Mouse (Mus musculus): ENCODE results near the gene Pdcd6. TPM values are rescaled to one million over a fixed set of nuclear protein-coding genes. Genes with fewer than 3 reads are reported as not detected.

Pdcd6 gene
- polyA plus RNA-seq, 1 experiment from 2014 or later: 138 TPM

- WGBS: 94% methylated on average over 3 of the region's 3 CpGs
- Histone ChIP-seq H3K9ac (no peak overlapping the region), H3K4me2 (replicated peaks) (no peak overlapping the region), H3K4me3 (no peak overlapping the region), H3K4me1 (peaks cover 11% of the 10 kb centered on the region), H3K27ac (no peak overlapping the region), H3K36me3 (peaks cover 26% of the 10 kb centered on the region), H3K9me3 (no peaks in the 10 kb centered on the region), H3K27me3 (no peaks in the 10 kb centered on the region)
- no peak for ATAC-seq (ENCODE audit: low FRiP score, low read depth)
Observed at GRCm38 (mm10) chr13:74314616-74315015, 2.8 kb downstream of the Pdcd6 start.

DNA sequence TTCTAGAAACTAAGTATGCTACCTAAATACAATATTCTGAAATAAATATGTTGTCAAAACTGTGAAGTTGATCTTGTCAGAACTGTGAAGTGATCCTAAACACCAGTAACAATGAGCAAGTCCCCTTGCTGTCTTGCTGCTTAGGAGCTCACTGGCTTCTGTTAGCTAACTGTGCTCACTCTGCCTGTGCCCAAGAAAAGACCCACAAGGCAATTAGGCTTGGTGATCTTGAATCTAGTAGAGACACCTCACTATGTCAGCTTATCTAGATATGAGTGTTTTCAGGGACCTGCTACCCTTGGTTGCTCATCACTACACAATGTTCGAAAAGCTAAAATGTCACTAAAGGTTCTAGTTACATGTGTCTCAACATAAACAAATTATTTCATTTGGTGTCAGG lies 11.6 kb downstream of the Pdcd6 start:
- Histone ChIP-seq H3K4me2 (replicated peaks) (no peak overlapping the region), H3K36me3 (peaks cover 80% of the 10 kb centered on the region), H3K4me3 (no peak overlapping the region), H3K4me1 (no peaks in the 10 kb centered on the region), H3K9me3 (no peaks in the 10 kb centered on the region), H3K27me3 (no peaks in the 10 kb centered on the region), H3K27ac (no peak overlapping the region), H3K9ac (no peak overlapping the region)
- no peak for ATAC-seq (ENCODE audit: low FRiP score, low read depth)
- WGBS: 91% methylated on average over 1 of the region's 1 CpGs

- WGBS: 89% methylated on average over 6 of the region's 6 CpGs
- Histone ChIP-seq H3K36me3 (peaks cover 76% of the 10 kb centered on the region), H3K9ac (no peak overlapping the region), H3K4me3 (no peak overlapping the region), H3K27ac (no peak overlapping the region), H3K4me1 (no peaks in the 10 kb centered on the region), H3K4me2 (replicated peaks) (no peak overlapping the region), H3K27me3 (no peaks in the 10 kb centered on the region), H3K9me3 (no peaks in the 10 kb centered on the region)
- ATAC-seq (ENCODE audit: low FRiP score, low read depth): no peak
Observed at GRCm38 (mm10) chr13:74305380-74305779, 12.0 kb downstream of the Pdcd6 start.

DNA sequence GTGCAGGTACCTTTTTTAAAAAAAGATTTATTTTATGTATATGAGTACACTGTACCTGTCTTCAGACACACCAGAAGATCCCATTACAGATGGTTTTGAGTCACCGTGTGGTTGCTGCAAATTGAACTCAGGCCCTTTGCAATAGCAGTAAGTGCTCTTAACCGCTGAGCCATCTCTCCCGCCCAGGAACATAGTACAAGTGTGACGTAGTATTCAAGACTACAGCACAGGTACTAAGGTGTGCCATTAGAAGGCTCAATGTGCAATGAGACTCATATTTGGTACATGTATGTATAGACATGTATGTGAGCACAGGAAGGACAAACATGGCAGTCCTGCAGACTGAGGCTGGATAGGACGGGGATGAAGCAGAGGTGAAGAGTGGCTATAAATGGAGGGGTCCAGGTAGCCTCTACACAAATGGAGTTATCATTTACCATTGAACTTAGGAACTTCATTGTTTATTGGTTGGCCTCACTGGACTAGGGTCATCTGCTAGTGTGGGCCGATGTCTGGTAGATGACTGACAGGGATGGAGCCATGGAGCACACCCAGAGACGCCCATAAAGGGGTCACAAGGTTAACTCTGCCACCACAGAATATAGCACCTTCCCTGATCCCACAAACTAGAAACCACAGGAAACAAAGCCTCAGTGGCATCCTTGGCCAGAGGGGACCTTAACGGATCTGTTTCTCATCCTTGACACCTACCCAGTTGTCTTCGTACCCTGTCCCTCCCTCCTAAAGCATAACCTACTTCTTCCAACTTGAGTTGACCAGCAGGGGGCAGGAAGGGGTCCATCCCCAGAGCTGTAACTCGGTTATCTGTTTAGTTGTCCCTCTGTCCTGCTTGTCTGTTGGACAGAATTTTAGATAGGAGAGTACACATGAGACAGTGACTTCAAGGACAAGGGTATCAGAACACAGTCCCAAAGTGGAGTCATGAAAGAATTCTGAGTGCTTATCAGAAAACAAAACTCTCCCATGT lies 15.0 kb downstream of the Pdcd6 start:
- Histone ChIP-seq H3K27me3 (no peaks in the 10 kb centered on the region), H3K27ac (no peak overlapping the region), H3K36me3 (peaks cover 52% of the 10 kb centered on the region), H3K9me3 (no peaks in the 10 kb centered on the region), H3K4me2 (replicated peaks) (no peak overlapping the region), H3K4me3 (no peak overlapping the region), H3K9ac (no peak overlapping the region), H3K4me1 (no peaks in the 10 kb centered on the region)
- 82% methylated on average over 10 of the region's 10 CpGs for WGBS
- ATAC-seq (ENCODE audit: low FRiP score, low read depth): no peak

GRCm38 (mm10) chr13:74301607-74301984 lies 15.8 kb downstream of the Pdcd6 start:
- Histone ChIP-seq H3K36me3 (peaks cover 45% of the 10 kb centered on the region), H3K9me3 (no peaks in the 10 kb centered on the region), H3K4me3 (no peak overlapping the region), H3K4me1 (no peaks in the 10 kb centered on the region), H3K9ac (no peak overlapping the region), H3K4me2 (replicated peaks) (no peak overlapping the region), H3K27me3 (no peaks in the 10 kb centered on the region), H3K27ac (no peak overlapping the region)
- peak; percentile 57; the same call in 1 of the 2 replicates for ATAC-seq (ENCODE audit: low FRiP score, low read depth)
- WGBS: 71% methylated on average over 6 of the region's 6 CpGs

GRCm38 (mm10) chr13:74300925-74301606 lies 16.3 kb downstream of the Pdcd6 start:
- ATAC-seq (ENCODE audit: low FRiP score, low read depth): peak; percentile 59
- no peak overlapping the region for H3K4me2 ChIP-seq (replicated peaks)
- no peaks in the 10 kb centered on the region for H3K9me3 ChIP-seq
- H3K36me3 ChIP-seq: peaks cover 40% of the 10 kb centered on the region
- H3K4me3 ChIP-seq: no peak overlapping the region
- H3K4me1 ChIP-seq: no peaks in the 10 kb centered on the region
- WGBS: 38% methylated on average over 4 of the region's 4 CpGs
- no peaks in the 10 kb centered on the region for H3K27me3 ChIP-seq
- H3K27ac ChIP-seq: no peak overlapping the region
- H3K9ac ChIP-seq: no peak overlapping the region

DNA sequence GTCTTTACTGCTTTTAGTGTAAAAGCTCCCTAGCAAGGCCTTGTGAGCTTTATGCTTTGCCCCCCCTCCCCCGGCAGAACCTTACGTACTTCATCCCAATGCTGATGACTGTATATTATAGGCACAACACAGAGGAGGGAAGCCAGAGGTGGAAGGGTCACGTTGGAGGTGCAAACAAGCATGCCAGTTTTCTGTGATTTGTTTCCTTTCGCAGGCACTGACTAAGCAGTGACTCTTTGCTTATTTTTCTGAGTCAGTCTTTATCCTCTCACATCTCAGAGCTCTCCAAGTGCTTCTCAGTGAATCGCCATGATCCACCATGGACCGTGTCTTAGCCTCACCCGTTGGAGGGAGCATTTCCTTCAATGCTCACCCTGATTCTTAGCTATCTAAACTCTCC lies 21.0 kb downstream of the Pdcd6 start:
- WGBS: 78% methylated on average over 7 of the region's 7 CpGs
- H3K9ac ChIP-seq: no peak overlapping the region
- H3K27ac ChIP-seq: no peak overlapping the region
- H3K4me3 ChIP-seq: no peak overlapping the region
- H3K27me3 ChIP-seq: peaks cover 24% of the 10 kb centered on the region
- no peak for ATAC-seq (ENCODE audit: low FRiP score, low read depth)
- 0 out of 2 replicates have a peak, but pooled peaks cover 7% of the 10 kb centered on the region for H3K4me1 ChIP-seq
- no peaks in the 10 kb centered on the region for H3K9me3 ChIP-seq
- H3K4me2 ChIP-seq (replicated peaks): no peak overlapping the region
- H3K36me3 ChIP-seq: no peaks in the 10 kb centered on the region

DNA sequence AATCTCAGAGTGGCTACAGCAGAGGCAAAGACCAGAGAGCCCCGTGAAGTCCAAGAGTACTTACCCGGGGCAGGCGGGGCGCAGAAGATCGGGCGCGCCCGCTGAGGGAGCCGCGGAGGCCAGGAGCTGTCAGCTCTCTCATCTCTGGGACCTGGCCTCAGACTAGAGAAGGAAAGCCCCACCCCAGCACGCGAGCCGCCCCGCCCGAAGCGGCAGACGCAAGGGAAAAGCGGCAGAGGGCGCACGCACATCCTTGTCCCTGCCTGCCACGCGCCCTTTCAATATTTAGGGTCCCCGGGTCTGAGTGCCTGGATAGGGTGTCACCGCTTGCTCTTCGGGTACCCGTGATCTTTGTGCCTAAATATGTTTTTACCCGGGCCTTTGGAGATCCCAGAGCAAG lies 25.2 kb downstream of the Pdcd6 start, which contains the start of gene Ahrr:
Ahrr (minus strand) TSS at position 165 of the 400 bp plus-strand sequence.
- Histone ChIP-seq H3K27ac (no peak within 1 kb of the TSS), H3K4me1 (0 out of 2 replicates have a peak, but pooled peaks cover 7% of the 10 kb centered on the region), H3K9me3 (no peaks in the 10 kb centered on the region), H3K4me3 (peak within 1 kb of the TSS; percentile 32), H3K4me2 (replicated peaks) (peak within 1 kb of the TSS; percentile 65), H3K27me3 (peaks cover 35% of the 10 kb centered on the region), H3K9ac (peak within 1 kb of the TSS; percentile 59), H3K36me3 (no peaks in the 10 kb centered on the region)
- under 1% methylated on average over 27 of the region's 27 CpGs for WGBS
- ATAC-seq (ENCODE audit: low FRiP score, low read depth): peak; percentile 28; the same call in 1 of the 2 replicates

DNA sequence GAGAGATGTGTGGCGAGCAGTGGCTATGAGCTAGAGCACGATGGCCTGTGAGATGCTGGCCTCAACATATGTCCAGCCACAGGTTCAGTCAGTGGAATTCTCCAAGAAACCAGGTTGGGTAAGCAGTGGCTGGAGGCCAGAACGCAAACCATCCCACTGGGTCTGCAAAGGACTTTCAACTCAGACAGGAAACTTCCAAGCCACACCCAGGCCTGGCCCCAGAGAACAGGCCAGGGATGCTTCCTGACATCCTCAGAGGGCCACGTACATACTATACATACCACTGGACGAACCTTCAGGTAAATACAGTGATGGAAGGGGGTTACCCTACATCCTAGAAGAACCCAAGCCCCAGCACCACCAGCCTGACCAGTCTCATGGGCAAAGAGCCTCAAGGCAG lies 27.7 kb downstream of the Pdcd6 start:
- H3K9ac ChIP-seq: no peak overlapping the region
- H3K4me1 ChIP-seq: 0 out of 2 replicates have a peak, but pooled peaks cover 7% of the 10 kb centered on the region
- H3K4me2 ChIP-seq (replicated peaks): no peak overlapping the region
- H3K27me3 ChIP-seq: peaks cover 35% of the 10 kb centered on the region
- H3K9me3 ChIP-seq: no peaks in the 10 kb centered on the region
- WGBS: 83% methylated on average over 5 of the region's 5 CpGs
- H3K4me3 ChIP-seq: no peak overlapping the region
- H3K36me3 ChIP-seq: no peaks in the 10 kb centered on the region
- no peak for ATAC-seq (ENCODE audit: low FRiP score, low read depth)
- no peak overlapping the region for H3K27ac ChIP-seq

DNA sequence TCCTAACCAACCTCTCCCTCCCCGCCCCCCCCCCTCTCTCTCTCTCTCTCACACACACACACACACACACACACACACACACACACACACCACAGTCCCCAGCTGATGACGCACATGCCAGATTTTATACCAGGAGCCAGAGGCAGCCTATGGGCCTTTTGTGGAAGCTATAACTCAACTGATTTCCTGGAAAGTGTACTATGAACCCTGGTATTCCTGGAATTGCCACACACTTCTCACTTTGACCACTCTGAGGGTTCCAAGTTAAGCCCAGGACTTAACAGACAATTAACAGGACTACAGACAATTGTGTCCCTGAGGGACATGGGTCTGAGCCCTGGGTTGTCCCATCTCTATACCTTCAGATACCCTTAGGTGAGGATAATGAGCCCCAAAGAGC lies 35.1 kb downstream of the Pdcd6 start:
- ATAC-seq (ENCODE audit: low FRiP score, low read depth): no peak
- Histone ChIP-seq H3K27ac (no peak overlapping the region), H3K9ac (no peak overlapping the region), H3K27me3 (no peaks in the 10 kb centered on the region), H3K9me3 (no peaks in the 10 kb centered on the region), H3K4me1 (no peaks in the 10 kb centered on the region), H3K36me3 (no peaks in the 10 kb centered on the region), H3K4me3 (no peak overlapping the region), H3K4me2 (replicated peaks) (no peak overlapping the region)
- WGBS: 78% methylated on average over 1 of the region's 2 CpGs

GRCm38 (mm10) chr13:74275726-74276125 lies 41.7 kb downstream of the Pdcd6 start:
- H3K4me1 ChIP-seq: no peaks in the 10 kb centered on the region
- no peak overlapping the region for H3K27ac ChIP-seq
- 73% methylated on average over 4 of the region's 4 CpGs for whole genome bisulfite sequencing
- H3K27me3 ChIP-seq: no peaks in the 10 kb centered on the region
- H3K4me3 ChIP-seq: no peak overlapping the region
- no peak for ATAC-seq (ENCODE audit: low FRiP score, low read depth)
- H3K9me3 ChIP-seq: no peaks in the 10 kb centered on the region
- H3K4me2 ChIP-seq (replicated peaks): no peak overlapping the region
- H3K9ac ChIP-seq: no peak overlapping the region
- H3K36me3 ChIP-seq: no peaks in the 10 kb centered on the region
